Mouse (Mus musculus): ENCODE results near the gene Hps5. TPM values are rescaled to one million over a fixed set of nuclear protein-coding genes. Genes with fewer than 3 reads are reported as not detected.
A peak's percentile ranks its signal among the peaks of the same experiment; 100 is the strongest.
"Not testable (repeated sequence)": the region's sequence is repeated elsewhere in the genome, so short reads cannot be mapped to it uniquely, and the experiment has no call there.

Gene Hps5
- total RNA-seq (2021) = 10 to 100 TPM; 14.8 to 18.4 TPM
- long read RNA-seq, experiment 1, full-length matches to known transcripts = 3 of 16 reads
- long read RNA-seq, experiment 1, partial matches to known transcripts = 3 of 16 reads
- long read RNA-seq, experiment 1, other reads (novel, unspliced or antisense) = 10 of 16 reads
- long read RNA-seq, experiment 2, full-length matches to known transcripts = 5 of 13 reads
- long read RNA-seq, experiment 2, partial matches to known transcripts = 0 of 13 reads
- long read RNA-seq, experiment 2, other reads (novel, unspliced or antisense) = 8 of 13 reads

DNA sequence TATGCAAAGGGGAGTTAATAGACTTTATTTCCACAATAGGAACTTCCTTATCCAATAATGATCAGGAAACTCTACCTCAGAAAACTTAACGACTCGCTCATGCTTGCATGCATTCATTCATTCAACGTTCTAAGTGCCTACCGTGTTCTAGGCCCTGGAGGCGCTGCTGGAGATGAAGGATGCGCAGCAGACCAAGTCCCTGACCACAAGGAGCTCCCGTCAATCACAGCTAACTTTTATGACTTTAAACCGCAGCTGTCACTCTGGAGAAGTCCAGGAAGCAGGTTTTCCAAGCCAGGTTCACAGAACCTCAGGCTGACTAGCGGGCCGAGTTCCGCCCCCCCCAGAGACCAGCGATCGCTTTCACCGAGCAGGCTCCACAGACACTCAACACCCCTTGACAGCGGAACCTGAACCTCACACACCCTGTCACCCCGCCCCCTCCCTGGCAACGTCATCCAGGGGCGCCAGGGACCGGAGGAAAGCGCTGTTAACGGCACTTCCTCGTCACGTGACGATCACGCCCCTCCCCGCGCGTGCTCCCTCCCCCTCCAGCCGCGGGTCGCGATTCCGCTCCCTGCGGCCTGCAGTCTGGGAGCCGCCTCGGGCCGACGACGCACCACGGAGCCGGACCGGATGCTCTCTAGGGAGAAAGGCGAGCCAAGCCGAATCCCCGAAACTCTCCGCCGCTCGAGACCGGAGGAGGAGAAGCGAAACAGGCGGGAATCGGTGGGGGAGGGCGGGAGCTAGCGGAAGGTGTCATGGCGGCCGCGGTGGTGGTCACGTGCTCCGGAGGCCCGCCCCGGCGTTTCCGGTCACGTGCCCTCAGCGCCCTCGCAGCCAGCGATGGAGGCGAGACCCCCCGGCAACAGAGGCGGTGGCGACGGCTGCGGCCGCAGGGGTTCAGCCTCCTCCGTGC, at the start of gene Hps5, which contains the start of gene Gtf2h1:
Hps5 (minus strand) TSS at position 778 of the 919 bp plus-strand sequence.
Gtf2h1 (plus strand) TSS at position 817 of the 919 bp plus-strand sequence.
- peak; percentile 97 to 98 for DNase-seq (ENCODE audit: low spot score in 2 of 2)

DNA sequence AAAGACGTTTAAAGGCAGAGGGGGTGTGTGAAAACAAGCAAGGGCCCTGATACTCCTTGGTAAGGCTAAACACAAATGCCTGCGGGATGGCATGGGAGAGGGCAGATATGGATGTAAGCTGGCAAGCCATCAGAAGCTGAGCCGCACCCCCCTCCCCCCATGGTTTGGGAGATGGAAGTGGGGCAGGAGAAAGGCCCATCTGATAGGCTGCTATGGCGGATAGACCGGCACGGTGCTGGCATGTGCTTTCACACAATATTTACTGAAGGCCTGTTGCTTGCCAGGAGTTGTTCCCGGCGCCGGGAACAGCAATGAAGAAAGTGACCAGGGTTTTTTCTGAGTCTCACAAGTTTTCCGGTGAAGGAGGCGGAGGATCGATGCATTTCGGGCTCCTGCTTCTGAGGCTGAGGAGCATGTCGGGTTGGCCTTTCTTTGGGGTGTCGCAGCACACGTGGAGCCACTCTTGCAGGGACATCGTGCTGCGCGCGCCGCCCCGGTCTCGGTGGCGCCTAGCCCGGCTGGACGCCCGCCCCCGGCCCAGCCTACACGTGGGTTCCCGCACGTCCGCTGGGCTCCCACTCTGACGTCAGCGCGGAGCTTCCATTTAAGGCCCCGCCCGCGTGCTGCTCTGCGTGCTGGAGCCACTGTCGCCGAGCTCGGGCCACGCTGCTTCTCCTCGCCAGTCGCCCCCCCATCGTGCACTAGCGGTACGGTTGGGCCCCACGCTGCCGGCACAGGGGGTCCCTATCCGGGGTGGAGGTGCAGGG, 49.5 kb upstream of the Hps5 start:
- peak; percentile 93 to 96 for DNase-seq (ENCODE audit: low spot score in 2 of 2)

DNA sequence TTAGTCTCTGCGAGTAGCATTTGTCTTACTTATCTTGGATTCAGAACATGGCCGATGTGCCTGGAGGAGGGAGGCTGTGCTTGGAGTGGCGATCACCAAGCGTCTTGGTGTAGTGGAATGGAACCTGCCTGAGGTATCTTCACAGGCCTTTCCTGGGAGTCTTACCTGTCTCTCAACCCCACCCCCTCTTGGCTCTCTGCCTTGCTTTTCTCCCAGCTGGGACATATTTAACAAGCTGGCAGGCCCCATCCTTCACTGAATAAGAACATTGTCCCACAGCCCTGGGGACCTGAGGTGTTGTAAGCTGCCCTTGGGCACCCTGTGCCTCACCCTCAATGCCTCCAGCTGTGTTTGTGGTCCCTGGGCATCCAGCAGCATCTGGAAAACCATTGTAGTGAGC, 47.7 kb upstream of the Hps5 start:
- DNase-seq (ENCODE audit: low spot score in 2 of 2) = no peak

DNA sequence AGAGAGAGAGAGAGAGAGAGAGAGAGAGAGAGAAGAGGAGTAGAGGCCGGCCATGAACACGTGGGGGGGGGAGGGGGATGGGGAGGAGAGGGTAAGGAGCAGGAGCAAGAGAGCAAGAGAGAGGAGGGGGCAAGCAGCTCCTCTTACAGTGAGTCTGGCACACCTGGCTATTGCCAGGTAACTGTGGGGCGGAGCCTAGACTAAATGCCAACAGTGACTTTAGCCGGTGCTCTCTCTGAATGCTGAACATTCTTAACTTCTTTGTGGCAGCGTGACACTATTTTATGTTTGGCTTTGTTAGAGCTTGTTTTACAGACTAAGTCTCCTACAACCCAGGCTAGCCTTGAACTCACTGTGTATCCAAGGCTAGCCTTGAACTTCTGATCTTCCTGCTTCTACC, 46.4 kb upstream of the Hps5 start:
- no peak for DNase-seq (ENCODE audit: low spot score in 2 of 2)

DNA sequence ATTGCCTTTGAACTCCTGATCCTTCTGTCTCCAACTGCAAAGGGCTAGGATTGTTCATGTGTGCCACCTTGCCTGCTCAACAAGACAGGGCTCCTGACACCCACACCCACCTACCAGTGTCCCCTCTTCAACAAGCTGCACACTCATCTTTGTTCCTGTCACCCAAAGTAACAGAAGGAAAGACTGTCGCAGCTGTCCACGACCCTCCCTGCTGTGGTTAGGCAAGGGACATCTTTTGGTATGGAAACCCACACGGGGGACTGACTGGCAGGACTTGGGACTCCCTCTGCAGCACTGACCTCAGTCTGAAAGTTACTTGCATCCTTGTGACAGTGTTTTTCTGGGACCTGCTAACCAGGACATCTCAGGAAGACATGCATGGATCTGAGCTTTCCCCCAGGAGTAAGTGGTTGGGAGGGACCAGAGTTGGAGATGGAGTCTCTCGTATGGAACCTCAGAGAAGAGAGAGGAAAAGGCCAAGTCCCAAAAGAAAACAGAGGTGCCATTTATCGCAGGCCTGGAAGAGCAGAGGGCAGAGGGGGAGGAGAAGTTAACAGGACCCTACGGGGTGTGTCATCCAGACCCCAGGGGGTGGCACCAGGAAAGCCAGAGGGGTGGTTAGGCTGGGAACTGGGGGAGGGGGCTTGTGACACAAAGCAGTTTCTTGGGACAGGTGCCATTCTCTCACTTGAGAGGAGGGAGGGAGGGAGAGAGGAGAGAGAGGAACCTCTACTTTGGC, 45.1 kb upstream of the Hps5 start, which contains the start of gene Ldha:
Ldha (plus strand) TSS at position 689 of the 739 bp plus-strand sequence.
- no peak for DNase-seq (ENCODE audit: low spot score in 2 of 2)

DNA sequence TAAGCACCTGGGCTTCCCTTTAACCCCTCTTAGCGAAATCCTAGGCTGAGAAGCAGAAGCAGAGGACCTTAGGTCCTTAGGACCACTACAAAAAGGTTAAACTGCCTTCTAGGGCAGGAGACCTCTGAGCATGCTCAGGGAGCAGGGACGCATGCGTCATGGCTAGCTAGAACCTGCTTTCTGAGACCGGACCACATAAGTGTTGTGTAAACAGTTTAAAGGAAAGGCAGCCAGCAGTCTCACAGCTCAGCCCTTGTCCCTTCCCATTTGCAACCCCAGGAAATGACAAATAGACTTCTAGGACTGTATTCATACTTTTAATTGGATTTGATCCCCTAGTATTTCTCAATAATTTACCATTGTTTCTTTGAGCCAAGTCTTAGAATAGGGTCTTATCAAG, 44.5 kb upstream of the Hps5 start:
- DNase-seq (ENCODE audit: low spot score in 2 of 2) = no peak

DNA sequence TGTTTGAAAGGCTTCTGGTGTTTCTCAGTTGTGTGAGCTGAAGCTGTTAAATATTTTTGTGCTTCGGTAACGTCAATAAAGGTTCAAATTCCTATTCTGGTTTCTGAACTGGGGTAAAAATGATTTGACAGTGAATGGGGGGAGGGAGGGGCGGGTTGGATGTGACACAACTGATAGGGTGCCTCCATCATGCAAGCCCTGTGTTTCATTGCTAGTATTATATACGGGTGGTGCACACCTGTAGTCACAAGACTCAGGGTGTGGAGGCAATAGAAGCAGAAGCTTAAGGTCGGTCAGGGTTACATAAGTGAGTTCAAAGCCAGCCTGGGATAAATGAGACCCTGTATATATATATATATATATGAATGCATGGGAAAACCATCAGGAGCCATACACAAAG, 44.0 kb upstream of the Hps5 start:
- no peak for DNase-seq (ENCODE audit: low spot score in 2 of 2)

DNA sequence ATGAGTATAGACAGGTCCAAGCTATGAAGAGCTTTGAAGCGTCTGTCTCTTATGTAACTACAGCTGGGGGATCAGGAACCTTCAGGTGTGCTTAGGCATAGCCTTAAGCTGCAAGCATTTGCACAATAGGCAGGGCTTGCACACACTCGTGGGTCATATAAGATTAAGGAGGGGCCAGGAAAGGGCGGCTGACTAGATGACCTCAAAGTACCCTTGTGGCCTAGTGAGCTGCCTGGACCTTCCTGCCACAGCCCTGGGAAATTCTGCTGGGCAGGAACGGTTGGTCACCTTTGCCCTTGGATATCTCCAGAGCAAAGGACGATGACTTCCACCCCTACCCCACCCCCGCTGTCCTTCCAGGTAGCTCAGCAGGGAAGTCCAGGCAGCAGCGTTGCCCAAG, 43.6 kb upstream of the Hps5 start:
- no peak for DNase-seq (ENCODE audit: low spot score in 2 of 2)

DNA sequence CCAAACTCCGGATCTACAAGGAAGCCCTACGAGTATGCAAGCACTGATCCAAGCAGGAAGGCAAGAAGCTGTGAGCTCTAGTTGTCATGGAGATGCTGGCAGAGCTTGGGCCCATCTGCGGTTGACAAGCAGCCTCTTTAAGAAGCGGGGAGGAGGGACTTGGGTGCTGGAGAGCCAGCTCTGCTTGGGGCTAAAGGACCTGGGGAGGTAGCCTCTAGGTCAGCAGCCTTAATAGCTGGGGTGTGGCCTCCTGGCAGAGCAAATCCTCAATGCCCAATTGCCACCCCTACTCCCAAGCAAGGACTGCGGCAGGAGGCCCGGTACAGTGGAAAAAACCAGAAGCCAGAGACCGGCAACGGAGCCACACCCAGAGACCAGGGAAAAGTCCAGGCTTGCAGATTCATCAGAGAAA, 43.0 kb upstream of the Hps5 start:
- peak; percentile 40 to 72 for DNase-seq (ENCODE audit: low spot score in 2 of 2)

DNA sequence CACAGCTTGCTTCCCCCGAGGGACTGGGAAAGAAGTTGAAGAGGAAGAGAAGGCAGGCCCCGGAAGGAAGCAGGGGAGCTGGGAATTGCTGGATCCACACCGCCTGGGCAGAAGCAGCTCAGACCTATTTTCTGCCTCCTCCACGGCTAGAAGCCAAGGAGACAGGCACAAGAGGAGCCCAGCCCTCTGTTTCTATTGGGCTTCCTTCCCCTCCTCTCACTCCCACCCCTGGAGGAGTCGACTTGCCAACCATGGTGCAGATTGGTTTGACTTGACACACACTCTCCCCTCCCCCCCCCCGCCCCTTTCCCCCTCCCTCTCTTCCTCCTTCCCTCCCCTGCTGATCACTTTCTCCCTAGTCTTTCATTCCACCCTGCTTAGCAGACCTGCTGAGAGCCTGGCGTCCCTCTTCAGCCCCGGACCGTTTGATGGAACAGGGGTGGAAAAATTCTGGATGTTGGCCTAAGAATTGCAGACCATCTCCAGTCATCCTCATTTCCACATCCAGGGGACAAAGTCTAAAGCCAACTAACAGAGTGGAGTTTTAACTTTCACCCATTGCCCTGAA, 42.3 kb upstream of the Hps5 start:
- DNase-seq (ENCODE audit: low spot score in 2 of 2) = peak; percentile 31 to 43

DNA sequence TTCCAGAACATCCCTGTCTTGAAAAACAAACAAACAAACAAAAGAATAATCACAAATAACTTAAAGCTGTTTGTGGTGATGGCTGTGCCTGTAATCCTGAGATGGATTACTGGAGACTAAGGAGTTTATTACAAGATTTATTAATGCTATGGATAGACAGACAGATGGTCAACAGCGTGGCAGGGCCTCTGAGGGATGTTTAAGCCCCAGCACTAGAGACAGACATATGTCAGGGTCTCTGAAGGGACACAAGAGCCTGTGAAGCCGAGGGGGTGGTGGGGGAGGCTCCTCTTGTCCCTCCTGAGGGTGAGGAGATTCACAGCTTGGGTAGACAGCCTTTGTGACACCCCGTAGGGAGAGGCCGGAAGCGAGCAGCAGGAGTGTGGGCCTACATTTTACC, 41.2 kb upstream of the Hps5 start:
- DNase-seq (ENCODE audit: low spot score in 2 of 2) = no peak

DNA sequence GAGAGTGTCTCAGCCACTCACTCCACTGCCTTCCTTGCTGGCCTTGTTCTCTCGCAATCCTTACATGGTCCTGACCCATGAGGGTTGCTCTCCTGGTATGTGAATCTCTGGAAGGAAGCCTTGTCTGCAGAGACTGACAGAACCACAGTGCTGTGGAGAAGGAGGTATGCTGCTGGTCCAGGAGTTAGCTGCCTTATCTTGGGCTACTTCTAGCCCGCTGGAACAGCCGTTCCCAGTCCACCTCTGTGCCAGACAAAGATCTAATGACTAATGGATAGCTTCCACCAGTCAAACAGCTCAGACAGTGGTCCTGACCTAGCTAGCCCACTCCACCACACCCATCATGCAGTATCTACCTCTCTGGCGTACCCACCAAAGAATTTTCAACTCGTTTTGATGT, 40.5 kb upstream of the Hps5 start:
- DNase-seq (ENCODE audit: low spot score in 2 of 2) = no peak

DNA sequence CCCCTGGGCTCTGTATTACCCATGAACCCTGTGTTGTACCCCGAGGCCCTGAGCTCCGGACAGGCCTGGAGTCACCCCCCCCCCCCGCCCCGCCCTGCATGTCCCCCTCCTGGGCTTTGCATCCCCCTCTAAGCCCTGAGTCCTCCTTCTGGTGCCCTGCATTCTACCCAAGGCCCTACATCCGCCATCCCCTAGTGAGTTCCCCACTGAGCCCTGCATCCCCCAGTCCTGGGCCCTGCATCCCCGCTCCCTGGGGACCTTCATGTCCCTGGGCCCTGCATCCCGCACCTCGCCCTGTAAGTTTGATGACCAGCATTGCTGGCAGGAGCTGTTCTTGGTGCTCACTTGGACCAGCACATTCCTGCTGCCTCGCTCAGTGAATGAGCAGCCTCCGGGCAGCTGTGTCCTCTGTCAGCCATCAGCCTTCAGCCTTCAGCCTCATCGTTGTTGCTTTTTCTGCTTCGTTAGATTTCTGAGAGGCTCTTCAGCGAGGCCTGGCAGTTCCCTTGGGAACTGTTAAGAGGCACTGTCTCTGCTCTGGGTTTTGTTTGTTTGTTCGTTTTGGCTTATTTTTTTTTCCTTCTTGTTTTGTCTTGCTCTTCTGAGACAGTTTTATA, 39.2 kb upstream of the Hps5 start:
- DNase-seq (ENCODE audit: low spot score in 2 of 2) = no peak

DNA sequence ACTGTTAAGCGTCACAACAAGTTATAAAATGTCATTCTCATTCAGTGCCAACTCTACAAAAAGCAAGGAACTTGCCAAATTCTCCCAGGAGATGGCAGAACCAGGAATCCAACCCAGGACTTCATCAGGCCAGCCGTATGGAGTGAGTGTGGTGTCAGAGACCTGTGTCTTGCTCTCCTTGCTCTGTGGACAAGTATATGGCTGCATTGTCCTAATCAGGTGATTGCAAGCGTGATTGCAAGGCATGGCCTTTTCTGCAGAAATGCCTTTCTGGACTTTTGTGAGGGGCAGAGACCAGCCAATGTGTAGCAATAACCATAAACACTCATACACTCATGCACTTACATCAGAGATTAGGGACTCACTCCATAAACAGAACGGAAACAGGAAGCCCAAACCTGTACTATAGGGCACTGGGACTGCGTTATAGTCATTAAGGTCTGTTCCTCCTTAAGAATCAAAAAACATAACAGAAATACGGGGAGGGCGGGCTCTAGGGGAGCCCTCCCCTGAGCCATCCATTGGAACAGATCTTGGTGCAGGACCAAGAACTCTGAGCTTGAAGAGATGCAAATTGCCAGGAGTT, 37.9 kb upstream of the Hps5 start:
- DNase-seq (ENCODE audit: low spot score in 2 of 2) = no peak

DNA sequence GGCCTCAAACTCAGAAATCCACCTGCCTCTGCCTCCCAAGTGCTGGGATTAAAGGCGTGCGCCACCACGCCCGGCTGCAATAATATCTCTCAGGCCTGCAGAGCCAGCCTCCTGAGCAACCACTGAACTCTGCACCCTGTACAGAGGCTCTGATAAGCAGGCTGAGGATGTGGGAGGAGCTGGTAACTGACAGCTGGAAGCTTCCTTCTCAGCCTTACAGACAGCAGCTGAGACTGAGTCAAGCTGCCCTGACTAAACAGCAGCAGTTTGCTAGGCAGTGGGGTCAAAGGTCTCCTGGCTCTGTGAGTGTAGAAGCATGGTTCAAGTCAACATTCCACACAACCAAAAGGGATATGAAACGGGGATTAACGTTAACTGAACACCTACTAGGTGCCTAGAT, 37.4 kb upstream of the Hps5 start:
- DNase-seq (ENCODE audit: low spot score in 2 of 2) = no peak

DNA sequence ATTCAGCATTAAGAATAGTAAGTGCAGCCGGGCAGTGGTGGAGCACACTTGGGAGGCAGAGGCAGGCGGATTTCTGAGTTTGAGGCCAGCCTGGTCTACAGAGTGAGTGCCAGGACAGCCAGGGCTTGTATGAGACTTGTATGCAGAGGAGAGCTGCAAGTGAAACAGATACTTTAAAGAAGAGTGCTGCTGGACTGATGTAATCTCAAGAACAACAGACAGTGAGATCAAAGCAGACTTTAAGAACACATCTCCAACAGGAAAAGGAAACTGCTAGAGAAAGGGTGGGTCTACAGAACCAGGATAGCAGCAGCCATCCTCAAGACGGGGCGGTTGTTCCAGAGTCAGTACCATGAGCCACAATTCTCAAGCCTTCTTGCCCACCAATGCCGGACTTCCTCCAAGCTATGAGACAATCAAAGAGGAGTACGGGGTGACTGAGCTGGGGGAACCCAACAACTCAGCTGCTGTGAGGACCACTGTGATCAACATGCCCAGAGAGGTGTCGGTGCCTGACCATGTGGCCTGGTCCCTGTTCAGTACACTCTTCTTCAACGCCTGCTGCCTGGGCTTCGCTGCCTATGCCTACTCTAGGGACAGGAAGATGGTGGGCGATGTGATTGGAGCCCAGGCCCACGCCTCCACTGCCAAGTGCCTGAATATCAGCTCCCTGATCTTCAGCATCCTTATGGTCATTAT, 36.4 kb upstream of the Hps5 start:
- not testable (repeated sequence) for DNase-seq (ENCODE audit: low spot score in 2 of 2)

DNA sequence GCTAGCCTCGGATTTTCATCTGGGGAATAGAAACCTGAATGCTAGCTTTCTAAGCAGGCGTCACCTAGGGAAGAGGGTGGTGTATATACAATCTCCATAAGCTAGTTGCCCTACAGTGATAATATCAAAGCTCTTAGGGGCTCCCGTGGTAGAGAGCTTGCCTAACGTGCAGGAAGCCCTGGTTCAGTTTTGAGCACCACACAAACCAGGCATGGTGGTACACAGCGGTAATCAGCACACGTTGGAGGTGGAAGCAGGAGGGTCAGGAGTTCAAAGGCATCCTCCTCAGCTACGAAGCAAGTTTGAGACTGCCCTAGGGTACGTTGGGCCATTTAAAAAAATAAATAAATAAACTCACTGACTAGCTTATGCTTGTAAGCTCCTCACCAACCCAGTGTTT, 35.8 kb upstream of the Hps5 start:
- no peak for DNase-seq (ENCODE audit: low spot score in 2 of 2)

DNA sequence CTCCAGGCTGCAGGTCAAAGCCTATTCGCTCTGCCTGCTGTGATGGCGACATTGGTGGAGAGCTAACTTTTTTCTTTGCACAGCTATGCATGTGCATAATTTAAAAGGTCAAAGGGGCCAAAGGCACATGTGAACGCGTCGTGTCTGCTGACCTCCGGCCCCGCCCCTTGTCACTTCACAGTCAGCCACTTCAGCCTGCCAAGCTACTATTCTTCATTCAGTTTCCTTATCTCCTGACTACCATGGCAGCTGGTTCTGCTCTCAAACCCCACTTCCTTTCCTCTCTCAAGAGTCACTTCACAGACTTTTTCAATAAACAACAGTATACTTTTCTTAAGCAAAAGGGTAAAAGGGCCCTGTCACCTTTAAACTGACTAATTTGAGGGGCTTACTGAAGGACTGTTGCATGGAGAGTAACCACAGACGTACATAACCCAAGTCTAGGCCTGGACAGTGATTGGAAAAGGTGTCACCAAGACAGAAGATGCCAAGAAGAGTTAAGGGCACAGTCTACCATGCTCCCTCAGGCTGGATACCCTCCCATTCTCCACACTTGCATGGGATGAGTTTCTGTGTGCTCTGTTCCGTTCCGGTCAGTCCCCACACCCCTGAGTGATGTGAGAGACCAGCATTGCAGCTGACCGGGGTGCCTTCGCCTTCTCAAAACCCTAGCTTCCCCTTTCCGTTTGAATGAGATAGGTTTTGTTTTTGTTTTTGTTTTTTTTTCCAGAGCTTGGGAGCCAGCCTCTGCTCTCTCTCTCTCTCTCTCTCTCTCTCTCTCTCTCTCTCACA, 35.1 kb upstream of the Hps5 start:
- DNase-seq (ENCODE audit: low spot score in 2 of 2) = no peak
